Mouse (Mus musculus): Measurements from ENCODE around the gene Spsb2. TPM values are rescaled to one million over a fixed set of nuclear protein-coding genes. Genes with fewer than 3 reads are reported as not detected.
A peak's percentile ranks its signal among the peaks of the same experiment; 100 is the strongest.
"Not testable (repeated sequence)": the region's sequence is repeated elsewhere in the genome, so short reads cannot be mapped to it uniquely, and the experiment has no call there.

Gene Spsb2
- total RNA-seq, 1 experiment from 2014 or later = 10.5 TPM

- ATAC-seq (ENCODE audit: extremely low read depth, insufficient number of reproducible peaks, low FRiP score, poor library complexity, severe bottlenecking) = peak; percentile 18; the same call in 1 of the 2 replicates
Observed at GRCm38 (mm10) chr6:124813496-124813895, 5.0 kb downstream of the Spsb2 start.

- ATAC-seq (ENCODE audit: extremely low read depth, insufficient number of reproducible peaks, low FRiP score, poor library complexity, severe bottlenecking) = peak; percentile 84
Observed at GRCm38 (mm10) chr6:124813933-124814332, 5.5 kb downstream of the Spsb2 start, which contains the start of gene Tpi1. Gene Tpi1 (minus strand): TSS chr6:124814296.

GRCm38 (mm10) chr6:124814448-124814847 is 6.0 kb downstream of the Spsb2 start:
- ATAC-seq (ENCODE audit: extremely low read depth, insufficient number of reproducible peaks, low FRiP score, poor library complexity, severe bottlenecking) = no peak

- no peak for ATAC-seq (ENCODE audit: extremely low read depth, insufficient number of reproducible peaks, low FRiP score, poor library complexity, severe bottlenecking)
Observed at GRCm38 (mm10) chr6:124814858-124815774, 6.7 kb downstream of the Spsb2 start.

GRCm38 (mm10) chr6:124816611-124817010 is 8.2 kb downstream of the Spsb2 start:
- no peak for ATAC-seq (ENCODE audit: extremely low read depth, insufficient number of reproducible peaks, low FRiP score, poor library complexity, severe bottlenecking)

DNA sequence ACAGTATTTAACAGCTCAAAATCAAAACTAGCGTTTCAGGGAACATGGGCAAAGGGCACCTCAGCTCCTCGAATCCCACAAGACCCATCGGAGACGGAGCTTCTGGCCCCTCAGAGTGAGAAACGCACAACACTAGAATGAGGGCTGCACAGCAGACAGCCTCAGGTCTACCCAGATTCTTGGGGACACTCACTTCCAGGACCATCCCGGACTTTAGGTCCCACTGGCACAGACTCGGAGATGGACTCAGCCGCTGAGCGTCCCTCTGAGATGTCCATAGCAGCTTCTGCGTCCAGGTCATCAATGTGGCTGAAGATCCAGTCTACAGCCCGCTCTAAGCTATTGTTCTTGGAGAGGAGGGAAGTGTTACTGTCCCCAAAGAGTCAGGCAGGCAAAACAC is 8.7 kb downstream of the Spsb2 start:
- ATAC-seq (ENCODE audit: extremely low read depth, insufficient number of reproducible peaks, low FRiP score, poor library complexity, severe bottlenecking) = no peak

DNA sequence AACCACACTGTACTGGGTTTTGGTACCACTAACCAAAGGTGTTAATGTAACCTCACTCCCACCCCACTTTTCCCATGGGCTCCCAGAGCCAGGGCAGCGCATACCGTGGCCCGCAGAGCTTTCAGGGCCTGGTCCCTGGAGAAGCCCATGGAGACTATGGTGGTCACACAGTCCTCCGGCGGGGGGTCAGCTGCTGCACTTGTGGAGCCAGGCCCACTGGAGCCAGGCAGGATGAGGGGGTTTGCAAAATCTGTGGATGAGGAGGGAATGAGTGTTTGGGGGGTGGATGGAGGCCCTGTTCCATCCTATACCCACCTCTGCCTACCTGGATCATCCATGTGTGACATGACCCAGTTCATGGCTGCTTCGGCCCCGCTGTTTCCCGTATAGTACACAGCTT is 9.1 kb downstream of the Spsb2 start:
- no peak for ATAC-seq (ENCODE audit: extremely low read depth, insufficient number of reproducible peaks, low FRiP score, poor library complexity, severe bottlenecking)

- ATAC-seq (ENCODE audit: extremely low read depth, insufficient number of reproducible peaks, low FRiP score, poor library complexity, severe bottlenecking) = peak; percentile 38; the same call in 1 of the 2 replicates
Observed at GRCm38 (mm10) chr6:124817971-124818370, 9.5 kb downstream of the Spsb2 start.

- no peak for ATAC-seq (ENCODE audit: extremely low read depth, insufficient number of reproducible peaks, low FRiP score, poor library complexity, severe bottlenecking)
Observed at GRCm38 (mm10) chr6:124820891-124821290, 12.4 kb downstream of the Spsb2 start.

- no peak for ATAC-seq (ENCODE audit: extremely low read depth, insufficient number of reproducible peaks, low FRiP score, poor library complexity, severe bottlenecking)
Observed at GRCm38 (mm10) chr6:124822049-124822448, 13.6 kb downstream of the Spsb2 start.

GRCm38 (mm10) chr6:124828101-124828592 is 19.7 kb downstream of the Spsb2 start:
- ATAC-seq (ENCODE audit: extremely low read depth, insufficient number of reproducible peaks, low FRiP score, poor library complexity, severe bottlenecking) = no peak

GRCm38 (mm10) chr6:124828868-124829798 is 20.7 kb downstream of the Spsb2 start, which contains the start of the genes Usp5 and Cdca3:
Gene Usp5 (minus strand): TSS chr6:124829484.
Gene Cdca3 (plus strand): TSS chr6:124829547.
- ATAC-seq (ENCODE audit: extremely low read depth, insufficient number of reproducible peaks, low FRiP score, poor library complexity, severe bottlenecking) = peak; percentile 80

GRCm38 (mm10) chr6:124829799-124830700 is 21.6 kb downstream of the Spsb2 start:
- peak; percentile 67 for ATAC-seq (ENCODE audit: extremely low read depth, insufficient number of reproducible peaks, low FRiP score, poor library complexity, severe bottlenecking)

- not testable (repeated sequence) for ATAC-seq (ENCODE audit: extremely low read depth, insufficient number of reproducible peaks, low FRiP score, poor library complexity, severe bottlenecking)
Observed at GRCm38 (mm10) chr6:124831199-124831598, 22.7 kb downstream of the Spsb2 start.

GRCm38 (mm10) chr6:124831649-124832048 is 23.2 kb downstream of the Spsb2 start:
- no peak for ATAC-seq (ENCODE audit: extremely low read depth, insufficient number of reproducible peaks, low FRiP score, poor library complexity, severe bottlenecking)

DNA sequence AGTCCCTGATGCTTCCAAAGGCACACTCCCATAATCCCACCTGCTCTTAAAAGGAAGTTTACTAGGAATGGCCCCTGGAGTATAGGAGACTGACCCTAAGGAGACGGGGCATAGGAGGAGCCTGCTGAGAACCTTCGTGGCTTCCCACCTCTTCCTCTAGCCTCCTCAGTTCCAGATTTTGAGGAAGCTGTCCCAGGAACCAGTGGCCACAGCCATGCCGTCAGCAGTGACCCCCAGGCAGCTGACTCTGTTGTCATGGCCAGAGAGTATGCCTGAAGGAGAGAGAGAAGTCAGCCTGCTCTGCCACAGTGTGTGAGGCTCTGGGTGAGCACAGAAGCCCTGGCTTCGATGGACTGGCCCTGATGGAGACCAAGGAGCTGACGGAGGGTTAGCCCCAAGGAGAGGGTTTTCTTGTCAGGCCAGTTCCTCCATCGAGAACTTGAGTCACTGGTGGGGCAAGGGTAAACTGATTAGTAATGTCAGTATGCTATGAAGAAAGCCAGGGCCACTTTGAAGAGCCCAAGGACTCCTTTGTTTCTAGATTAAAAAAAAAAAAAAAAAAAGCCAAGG is 26.1 kb downstream of the Spsb2 start:
- ATAC-seq (ENCODE audit: extremely low read depth, insufficient number of reproducible peaks, low FRiP score, poor library complexity, severe bottlenecking) = no peak

GRCm38 (mm10) chr6:124835531-124835930 is 27.1 kb downstream of the Spsb2 start:
- no peak for ATAC-seq (ENCODE audit: extremely low read depth, insufficient number of reproducible peaks, low FRiP score, poor library complexity, severe bottlenecking)

DNA sequence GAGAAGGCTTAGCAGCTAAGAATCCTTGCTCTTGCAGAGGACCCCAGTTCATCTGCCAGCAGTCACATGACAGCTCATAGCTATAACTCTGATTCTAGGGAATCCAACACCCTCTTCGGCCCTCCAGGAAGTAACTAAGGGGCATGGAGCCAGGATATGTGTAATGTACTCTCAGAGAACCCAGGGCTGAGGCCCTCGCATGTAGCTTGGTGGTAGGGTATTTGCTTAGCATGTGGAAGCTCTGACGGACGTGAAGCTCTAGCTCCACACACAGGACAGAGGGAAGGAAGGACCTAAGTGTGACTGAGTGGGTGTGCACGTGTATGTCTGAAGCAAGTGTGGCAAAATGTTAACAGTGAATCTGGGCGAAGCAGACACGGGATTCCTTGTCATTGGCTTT is 27.9 kb downstream of the Spsb2 start:
- ATAC-seq (ENCODE audit: extremely low read depth, insufficient number of reproducible peaks, low FRiP score, poor library complexity, severe bottlenecking) = no peak

Measured in neutrophil, adult 5-6 weeks (primary cell).